Mouse (Mus musculus): ENCODE results near the gene Exoc4.
A peak's percentile ranks its signal among the peaks of the same experiment; 100 is the strongest.

Exoc4 gene

GRCm38 (mm10) chr6:33248894-33249758 is at the start of gene Exoc4:
Exoc4 (plus strand) TSS chr6:33249085.
- ATAC-seq (ENCODE audit: insufficient number of reproducible peaks, low FRiP score, low TSS enrichment), result peak; percentile 100

- no peak for ATAC-seq (ENCODE audit: insufficient number of reproducible peaks, low FRiP score, low TSS enrichment)
Measured at GRCm38 (mm10) chr6:33218780-33219179, 30.1 kb upstream of the Exoc4 start.

- ATAC-seq (ENCODE audit: insufficient number of reproducible peaks, low FRiP score, low TSS enrichment), result no peak
Measured at GRCm38 (mm10) chr6:33226700-33227099, 22.2 kb upstream of the Exoc4 start.

GRCm38 (mm10) chr6:33227371-33227770 is 21.5 kb upstream of the Exoc4 start:
- no peak for ATAC-seq (ENCODE audit: insufficient number of reproducible peaks, low FRiP score, low TSS enrichment)

- no peak for ATAC-seq (ENCODE audit: insufficient number of reproducible peaks, low FRiP score, low TSS enrichment)
Measured at GRCm38 (mm10) chr6:33241250-33241649, 7.6 kb upstream of the Exoc4 start.

GRCm38 (mm10) chr6:33244546-33244945 is 4.3 kb upstream of the Exoc4 start:
- ATAC-seq (ENCODE audit: insufficient number of reproducible peaks, low FRiP score, low TSS enrichment), result no peak

- ATAC-seq (ENCODE audit: insufficient number of reproducible peaks, low FRiP score, low TSS enrichment), result no peak
Measured at GRCm38 (mm10) chr6:33247146-33247545, 1.7 kb upstream of the Exoc4 start.

GRCm38 (mm10) chr6:33247576-33248355 is 1.1 kb upstream of the Exoc4 start:
- ATAC-seq (ENCODE audit: insufficient number of reproducible peaks, low FRiP score, low TSS enrichment), result no peak

- no peak for ATAC-seq (ENCODE audit: insufficient number of reproducible peaks, low FRiP score, low TSS enrichment)
Measured at GRCm38 (mm10) chr6:33256638-33257037, 7.8 kb downstream of the Exoc4 start.

GRCm38 (mm10) chr6:33257076-33257789 is 8.3 kb downstream of the Exoc4 start:
- ATAC-seq (ENCODE audit: insufficient number of reproducible peaks, low FRiP score, low TSS enrichment), result no peak

GRCm38 (mm10) chr6:33259926-33260325 is 11.0 kb downstream of the Exoc4 start:
- no peak for ATAC-seq (ENCODE audit: insufficient number of reproducible peaks, low FRiP score, low TSS enrichment)

- ATAC-seq (ENCODE audit: insufficient number of reproducible peaks, low FRiP score, low TSS enrichment), result no peak
Measured at GRCm38 (mm10) chr6:33261606-33262005, 12.7 kb downstream of the Exoc4 start.

- ATAC-seq (ENCODE audit: insufficient number of reproducible peaks, low FRiP score, low TSS enrichment), result no peak
Measured at GRCm38 (mm10) chr6:33263950-33264349, 15.1 kb downstream of the Exoc4 start.

- ATAC-seq (ENCODE audit: insufficient number of reproducible peaks, low FRiP score, low TSS enrichment), result no peak
Measured at GRCm38 (mm10) chr6:33264388-33264787, 15.5 kb downstream of the Exoc4 start.

- ATAC-seq (ENCODE audit: insufficient number of reproducible peaks, low FRiP score, low TSS enrichment), result no peak
Measured at GRCm38 (mm10) chr6:33267571-33267970, 18.7 kb downstream of the Exoc4 start.

- no peak for ATAC-seq (ENCODE audit: insufficient number of reproducible peaks, low FRiP score, low TSS enrichment)
Measured at GRCm38 (mm10) chr6:33283523-33283922, 34.6 kb downstream of the Exoc4 start.

GRCm38 (mm10) chr6:33283936-33284335 is 35.1 kb downstream of the Exoc4 start:
- ATAC-seq (ENCODE audit: insufficient number of reproducible peaks, low FRiP score, low TSS enrichment), result no peak

GRCm38 (mm10) chr6:33286376-33286775 is 37.5 kb downstream of the Exoc4 start:
- ATAC-seq (ENCODE audit: insufficient number of reproducible peaks, low FRiP score, low TSS enrichment), result no peak

- no peak for ATAC-seq (ENCODE audit: insufficient number of reproducible peaks, low FRiP score, low TSS enrichment)
Measured at GRCm38 (mm10) chr6:33294626-33295025, 45.7 kb downstream of the Exoc4 start.

- no peak for ATAC-seq (ENCODE audit: insufficient number of reproducible peaks, low FRiP score, low TSS enrichment)
Measured at GRCm38 (mm10) chr6:33297566-33297965, 48.7 kb downstream of the Exoc4 start.

GRCm38 (mm10) chr6:33298768-33299167 is 49.9 kb downstream of the Exoc4 start:
- ATAC-seq (ENCODE audit: insufficient number of reproducible peaks, low FRiP score, low TSS enrichment), result no peak
